Mouse (Mus musculus) liver, embryonic 12.5 days (tissue): ENCODE results near the gene Eef1b2. TPM values are rescaled to one million over a fixed set of nuclear protein-coding genes. Genes with fewer than 3 reads are reported as not detected.

Source experiments
- ATAC-seq: fragments of 200-750 bp; cut with Nextera tagmentation; 2 replicates; pipeline ENCODE4 v1.8.0; 2017; ENCODE audit warnings: moderate number of reproducible peaks, mild to moderate bottlenecking, moderate library complexity
- H3K27ac ChIP-seq: fragments of 300-500 bp; sonication (generic); 2 replicates; pipeline ENCODE4 v1.5.1; 2016; ENCODE audit warnings: mild to moderate bottlenecking
- H3K27me3 ChIP-seq: fragments of 300-500 bp; sonication (generic); replicated peaks from 2 replicates; pipeline ENCODE4 v1.6.1; 2016; ENCODE audit warnings: mild to moderate bottlenecking, moderate library complexity
- H3K36me3 ChIP-seq: fragments of 300-500 bp; sonication (generic); 2 replicates; pipeline ENCODE4 v1.6.1; 2016; ENCODE audit warnings: mild to moderate bottlenecking, moderate library complexity
- H3K4me1 ChIP-seq: fragments of 300-500 bp; sonication (generic); 2 replicates; pipeline ENCODE4 v1.6.1; 2016
- H3K4me2 ChIP-seq: fragments of 300-500 bp; sonication (generic); 2 replicates; pipeline ENCODE4 v1.6.1; 2016; ENCODE audit warnings: mild to moderate bottlenecking, moderate library complexity
- H3K4me3 ChIP-seq: fragments of 300-500 bp; sonication (generic); 2 replicates; pipeline ENCODE4 v1.5.1; 2016; ENCODE audit warnings: mild to moderate bottlenecking, moderate library complexity
- H3K9ac ChIP-seq: fragments of 300-500 bp; sonication (generic); 2 replicates; pipeline ENCODE4 v1.6.1; 2016; ENCODE audit warnings: mild to moderate bottlenecking, moderate library complexity
- H3K9me3 ChIP-seq: fragments of 300-500 bp; sonication (generic); replicated peaks from 2 replicates; pipeline ENCODE4 v1.6.1; 2016; ENCODE audit warnings: mild to moderate bottlenecking, moderate library complexity
- WGBS: fragments of 180-500 bp; shearing (Covaris S2); methylation state at CpG from one replicate; pipeline ENCODE4 v1.1.7; 2016; ENCODE audit not compliant: insufficient replicate concordance; 5-methylcytosine and 5-hydroxymethylcytosine counted together
- microRNA-seq: library from miRNA; unstranded; fragments of <30 nt; microRNA quantifications from one replicate; pipeline ENCODE4, GENCODE M21; 2017
- polyA plus RNA-seq: library from polyadenylated mRNA; unstranded; fragments of >200 nt; fragmentation: Nextera tagmentation; extraction: Ambion mirVana; gene quantifications from 2 replicates; pipeline ENCODE4 v1.2.1, GENCODE M21; 2016

The Eef1b2 gene
- polyA plus RNA-seq, 1 experiment from 2014 or later = 395 TPM

GRCm38 (mm10) chr1:63219277-63219676 lies 42.7 kb downstream of the Eef1b2 start:
- no peaks in the 10 kb centered on the region for H3K9me3 ChIP-seq
- no peak overlapping the region for H3K4me3 ChIP-seq
- no peak overlapping the region for H3K4me2 ChIP-seq
- H3K27ac ChIP-seq = no peak overlapping the region
- no peaks in the 10 kb centered on the region for H3K36me3 ChIP-seq
- 77% methylated on average over 4 of the region's 4 CpGs for WGBS
- no peaks in the 10 kb centered on the region for H3K4me1 ChIP-seq
- ATAC-seq = no peak
- H3K27me3 ChIP-seq = peaks cover 14% of the 10 kb centered on the region
- no peak overlapping the region for H3K9ac ChIP-seq

- H3K4me2 ChIP-seq = no peak overlapping the region
- H3K4me1 ChIP-seq = 0 out of 2 replicates have a peak, but pooled peaks cover 4% of the 10 kb centered on the region
- no peak overlapping the region for H3K27ac ChIP-seq
- no peak overlapping the region for H3K4me3 ChIP-seq
- 17% methylated on average over 4 of the region's 4 CpGs for WGBS
- peak; percentile 70 for ATAC-seq
- H3K9ac ChIP-seq = no peak overlapping the region
- peaks cover 6% of the 10 kb centered on the region; the same call in 1 of the 2 replicates for H3K27me3 ChIP-seq
- H3K36me3 ChIP-seq = no peaks in the 10 kb centered on the region
- no peaks in the 10 kb centered on the region for H3K9me3 ChIP-seq
Measured at GRCm38 (mm10) chr1:63225009-63225408, 48.4 kb downstream of the Eef1b2 start.

- H3K4me2 ChIP-seq = no peak overlapping the region
- no peak for ATAC-seq
- no peak overlapping the region for H3K27ac ChIP-seq
- H3K4me3 ChIP-seq = no peak overlapping the region
- 24% methylated on average over 7 of the region's 7 CpGs for WGBS
- H3K36me3 ChIP-seq = no peaks in the 10 kb centered on the region
- H3K9ac ChIP-seq = no peak overlapping the region
- peaks cover 6% of the 10 kb centered on the region; the same call in 1 of the 2 replicates for H3K27me3 ChIP-seq
- no peaks in the 10 kb centered on the region for H3K9me3 ChIP-seq
- H3K4me1 ChIP-seq = 0 out of 2 replicates have a peak, but pooled peaks cover 4% of the 10 kb centered on the region
Measured at GRCm38 (mm10) chr1:63225890-63226289, 49.3 kb downstream of the Eef1b2 start.

- Histone ChIP-seq H3K9ac (no peak overlapping the region), H3K27me3 (peaks cover 6% of the 10 kb centered on the region; the same call in 1 of the 2 replicates), H3K4me1 (0 out of 2 replicates have a peak, but pooled peaks cover 4% of the 10 kb centered on the region), H3K9me3 (no peaks in the 10 kb centered on the region), H3K27ac (no peak overlapping the region), H3K36me3 (no peaks in the 10 kb centered on the region), H3K4me3 (no peak overlapping the region), H3K4me2 (no peak overlapping the region)
- 68% methylated on average over 5 of the region's 5 CpGs for WGBS
- no peak for ATAC-seq
Measured at GRCm38 (mm10) chr1:63227241-63227640, 50.6 kb downstream of the Eef1b2 start.

Small RNA genes lying within 50 kb of the gene (microRNA-seq; reads per million reads assigned to microRNA genes)
- gene Gm24557 (not detected), gene Gm27512 (not detected)

Other genes with a start within 250 kb of the Eef1b2 start
- 7.1 and 7.2 TPM in 2 replicates for gene Ino80d, start 62.2 kb upstream of the Eef1b2 start, polyA plus RNA-seq
- gene Ndufs1, start within 50 bp of the Eef1b2 start, polyA plus RNA-seq = 133 and 137 TPM in 2 replicates
- 0.08 TPM in 1 of 2 replicates, not detected in the other for gene Gpr1, start 37.7 kb downstream of the Eef1b2 start, polyA plus RNA-seq
- 1.6 and 1.7 TPM in 2 replicates for gene Zdbf2, start 96.4 kb downstream of the Eef1b2 start, polyA plus RNA-seq